Mouse (Mus musculus) liver, adult 2 months (tissue): ENCODE measurements around the gene Dnajc21.

Experiments used
- CTCF ChIP-seq: fragments of 200-500 bp; IDR thresholded peaks from 2 replicates; pipeline ENCODE4 v1.5.1; 2011; ENCODE audit warnings: low read depth, low read length, control low read depth
- POLR2A ChIP-seq: fragments of 200-500 bp; IDR thresholded peaks from 2 replicates; pipeline ENCODE4 v1.6.1; 2011; ENCODE audit warnings: low read length, control low read depth; ENCODE audit not compliant: insufficient read depth; ENCODE audit errors: extremely low read depth

DNA sequence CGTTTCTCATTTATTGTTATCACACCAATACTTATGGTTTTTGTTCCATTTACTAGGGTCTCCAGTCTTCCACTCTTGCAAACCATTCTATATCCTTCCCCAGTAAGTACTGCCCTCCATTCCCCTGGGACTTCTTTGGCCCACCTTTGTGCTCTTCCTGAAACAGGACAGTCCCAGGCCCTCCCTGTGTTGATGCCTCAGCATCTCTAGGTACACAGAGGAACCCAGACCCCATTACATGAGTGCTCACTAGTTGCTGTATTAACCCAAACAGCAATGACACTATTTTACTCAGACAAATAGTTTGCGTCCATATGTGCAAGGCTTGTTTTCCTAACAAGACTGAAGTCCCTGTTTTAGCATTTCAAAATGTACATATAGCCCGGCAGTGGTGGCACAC, 1.6 kb downstream of the Dnajc21 start:
- TF ChIP-seq CTCF (no peak), POLR2A (no peak)
